Mouse (Mus musculus): Measurements from ENCODE around the gene Prr15.

- TF ChIP-seq CTCF (IDR thresholded peaks at IDR 0.05; ENCODE audit: insufficient read depth, low read length), result no peak
- no peak for TF ChIP-seq POLR2A (IDR thresholded peaks at IDR 0.05; ENCODE audit: borderline replicate concordance, extremely low read depth, low read depth, low read length)
These were observed 37.1 kb downstream of the Prr15 start for GRCm38 (mm10) chr6:54362526-54363324.
